Mouse (Mus musculus) midbrain, embryonic 13.5 days (tissue): ENCODE measurements around the gene Plscr5. TPM values are rescaled to one million over a fixed set of nuclear protein-coding genes. Genes with fewer than 3 reads are reported as not detected.
A peak's percentile ranks its signal among the peaks of the same experiment; 100 is the strongest.

Experiments
- ATAC-seq: fragments of 200-750 bp; cut with Nextera tagmentation; 2 replicates; pipeline ENCODE4 v1.8.0; 2017; ENCODE audit warnings: mild to moderate bottlenecking, moderate TSS enrichment, moderate library complexity
- H3K27ac ChIP-seq: fragments of 300-500 bp; sonication (generic); 2 replicates; pipeline ENCODE4 v1.5.1; 2015; ENCODE audit warnings: inconsistent platforms, mild to moderate bottlenecking, moderate library complexity
- H3K27me3 ChIP-seq: fragments of 300-500 bp; sonication (generic); 2 replicates; pipeline ENCODE4 v1.6.1; 2015; ENCODE audit warnings: mild to moderate bottlenecking, inconsistent platforms
- H3K36me3 ChIP-seq: fragments of 300-500 bp; sonication (generic); 2 replicates; pipeline ENCODE4 v1.6.1; 2015; ENCODE audit warnings: mild to moderate bottlenecking, inconsistent platforms
- H3K4me1 ChIP-seq: fragments of 300-500 bp; sonication (generic); replicated peaks from 2 replicates; pipeline ENCODE4 v1.6.1; 2015; ENCODE audit warnings: inconsistent platforms
- H3K4me2 ChIP-seq: fragments of 300-500 bp; sonication (generic); replicated peaks from 2 replicates; pipeline ENCODE4 v1.6.1; 2015; ENCODE audit warnings: moderate library complexity, mild to moderate bottlenecking, inconsistent platforms
- H3K4me3 ChIP-seq: fragments of 300-500 bp; sonication (generic); replicated peaks from 2 replicates; pipeline ENCODE4 v1.5.1; 2015; ENCODE audit warnings: mild to moderate bottlenecking, inconsistent platforms
- H3K9ac ChIP-seq: fragments of 300-500 bp; sonication (generic); replicated peaks from 2 replicates; pipeline ENCODE4 v1.6.1; 2015; ENCODE audit warnings: mild to moderate bottlenecking, inconsistent platforms
- H3K9me3 ChIP-seq: fragments of 300-500 bp; sonication (generic); 2 replicates; pipeline ENCODE4 v1.6.1; 2016; ENCODE audit warnings: mild to moderate bottlenecking, inconsistent platforms
- WGBS: fragments of 180-500 bp; shearing (Covaris S2); methylation state at CpG from one replicate; pipeline ENCODE4 v1.1.7; 2015; 5-methylcytosine and 5-hydroxymethylcytosine counted together
- polyA plus RNA-seq: library from polyadenylated mRNA; unstranded; fragments of >200 nt; fragmentation: Nextera tagmentation; extraction: Ambion mirVana; gene quantifications from 2 replicates; pipeline ENCODE4 v1.2.1, GENCODE M21; 2015

Gene Plscr5
- polyA plus RNA-seq, 1 experiment from 2014 or later, result not detected

DNA sequence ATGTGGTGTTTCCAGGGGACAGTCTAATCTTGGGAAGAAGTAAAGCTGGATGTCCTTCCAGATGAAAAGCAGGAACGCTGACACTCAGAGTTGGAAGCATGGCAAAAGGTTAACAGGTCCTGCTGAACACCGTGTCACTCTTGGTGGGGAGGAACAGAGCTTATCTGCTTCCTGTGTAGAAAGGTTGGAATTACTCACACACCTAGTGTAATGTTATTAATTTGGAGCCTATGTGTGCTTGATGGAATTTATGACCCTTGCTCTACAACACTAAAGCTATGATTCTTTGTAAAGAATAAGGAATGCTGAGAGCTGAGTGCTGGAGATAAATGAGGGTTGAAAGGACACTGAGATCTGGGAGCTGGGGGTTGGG is 37.1 kb downstream of the Plscr5 start:
- Histone ChIP-seq H3K9me3 (no peaks in the 10 kb centered on the region), H3K4me2 (no peak overlapping the region), H3K4me3 (no peak overlapping the region), H3K27ac (no peak overlapping the region), H3K9ac (no peak overlapping the region), H3K36me3 (no peaks in the 10 kb centered on the region), H3K4me1 (no peaks in the 10 kb centered on the region), H3K27me3 (no peaks in the 10 kb centered on the region)
- 85% methylated on average over 2 of the region's 2 CpGs for WGBS
- no peak for ATAC-seq

DNA sequence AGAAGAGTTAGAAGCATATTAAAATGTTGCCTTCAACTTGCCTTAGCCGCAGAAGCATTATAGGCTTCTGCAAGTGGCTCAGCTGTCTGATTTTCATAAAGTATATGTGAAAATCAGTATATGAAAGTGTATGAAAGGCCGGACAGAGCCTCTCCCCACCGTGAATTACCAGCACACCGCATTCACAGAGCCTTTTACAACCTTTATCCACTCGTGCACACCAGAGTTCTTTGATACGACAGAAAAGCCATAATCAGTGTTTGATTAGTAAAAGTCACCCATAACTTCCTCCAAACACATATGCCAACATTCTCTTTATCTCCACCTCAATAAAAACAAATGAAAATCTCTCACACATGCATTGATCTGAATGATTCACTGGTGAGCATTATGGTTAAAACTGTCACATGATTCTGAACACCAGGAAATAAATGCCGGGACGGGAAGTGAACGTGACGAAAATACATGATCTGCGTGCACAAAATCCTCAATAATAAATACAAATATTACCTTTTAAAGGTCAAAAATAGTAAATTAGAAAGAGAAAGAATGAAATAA is 42.2 kb downstream of the Plscr5 start:
- H3K9me3 ChIP-seq, result no peaks in the 10 kb centered on the region
- no peaks in the 10 kb centered on the region for H3K27me3 ChIP-seq
- H3K4me3 ChIP-seq, result no peak overlapping the region
- ATAC-seq, result no peak
- H3K9ac ChIP-seq, result no peak overlapping the region
- H3K4me2 ChIP-seq, result no peak overlapping the region
- H3K36me3 ChIP-seq, result no peaks in the 10 kb centered on the region
- no peak overlapping the region for H3K27ac ChIP-seq
- 88% methylated on average over 11 of the region's 11 CpGs for WGBS
- no peaks in the 10 kb centered on the region for H3K4me1 ChIP-seq

GRCm38 (mm10) chr9:92248773-92249446 is 56.2 kb downstream of the Plscr5 start:
- peaks cover 16% of the 10 kb centered on the region for H3K4me1 ChIP-seq
- no peaks in the 10 kb centered on the region for H3K27me3 ChIP-seq
- H3K27ac ChIP-seq, result no peak overlapping the region
- H3K36me3 ChIP-seq, result no peaks in the 10 kb centered on the region
- no peaks in the 10 kb centered on the region for H3K9me3 ChIP-seq
- H3K9ac ChIP-seq, result no peak overlapping the region
- no peak overlapping the region for H3K4me3 ChIP-seq
- 84% methylated on average over 7 of the region's 7 CpGs for WGBS
- ATAC-seq, result no peak
- H3K4me2 ChIP-seq, result no peak overlapping the region

GRCm38 (mm10) chr9:92249447-92249852 is 56.7 kb downstream of the Plscr5 start, which contains the start of gene Plscr1:
Gene Plscr1, plus strand, starts transcription at chr9:92249750.
- peaks cover 16% of the 10 kb centered on the region for H3K4me1 ChIP-seq
- 43% methylated on average over 7 of the region's 7 CpGs for WGBS
- peak within 1 kb of the TSS; percentile 63 for H3K4me3 ChIP-seq
- no peak for ATAC-seq
- H3K4me2 ChIP-seq, result peak within 1 kb of the TSS; percentile 73
- no peaks in the 10 kb centered on the region for H3K36me3 ChIP-seq
- no peaks in the 10 kb centered on the region for H3K9me3 ChIP-seq
- H3K27me3 ChIP-seq, result no peaks in the 10 kb centered on the region
- H3K27ac ChIP-seq, result peak within 1 kb of the TSS; percentile 68
- peak within 1 kb of the TSS; percentile 68 for H3K9ac ChIP-seq

DNA sequence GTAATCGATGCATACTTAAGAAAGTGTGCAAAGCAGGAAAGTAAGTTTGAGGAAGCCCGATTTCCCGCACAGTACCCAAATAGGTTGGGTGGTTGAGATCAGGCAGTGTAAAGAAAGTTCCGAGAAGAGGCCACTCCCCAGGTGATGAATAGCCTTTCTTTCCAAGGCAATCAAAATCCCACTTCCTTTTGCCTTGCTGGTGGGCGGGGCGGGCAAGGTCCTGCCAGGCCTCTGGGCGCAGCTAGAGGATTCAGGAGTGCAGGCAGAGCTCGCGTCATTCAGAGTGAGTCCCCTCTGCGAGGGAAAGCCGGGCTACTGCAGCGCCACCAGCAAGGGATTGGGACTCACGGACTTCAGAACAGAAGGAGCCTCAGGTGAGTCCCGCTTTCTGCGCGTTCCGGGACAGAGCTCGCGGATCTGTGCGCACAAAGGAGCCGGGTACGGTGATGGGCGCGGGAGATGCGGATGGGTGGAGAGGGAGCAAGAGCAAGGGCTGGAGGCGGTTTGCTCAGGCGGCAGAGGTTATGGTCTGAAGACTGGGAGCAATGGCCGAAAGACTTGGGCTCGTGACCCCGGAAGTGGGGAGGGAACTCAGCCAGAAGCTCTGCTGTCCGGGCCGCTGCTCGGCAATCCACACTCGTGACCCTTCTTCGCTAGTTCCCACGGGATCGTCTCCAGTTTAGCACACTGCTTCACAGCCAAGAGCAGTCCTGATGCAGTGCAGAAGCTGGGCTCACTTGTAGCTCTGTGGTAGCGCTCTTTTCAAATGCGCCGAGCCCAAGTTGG is 57.4 kb downstream of the Plscr5 start:
- peak overlapping the region; percentile 68 for H3K9ac ChIP-seq
- no peaks in the 10 kb centered on the region for H3K27me3 ChIP-seq
- peak overlapping the region; percentile 73 for H3K4me2 ChIP-seq
- H3K9me3 ChIP-seq, result no peaks in the 10 kb centered on the region
- WGBS, result under 1% methylated on average over 40 of the region's 40 CpGs
- no peaks in the 10 kb centered on the region for H3K36me3 ChIP-seq
- peak; percentile 94 for ATAC-seq
- peak overlapping the region; percentile 63 for H3K4me3 ChIP-seq
- peaks cover 16% of the 10 kb centered on the region for H3K4me1 ChIP-seq
- H3K27ac ChIP-seq, result peak overlapping the region; percentile 68

DNA sequence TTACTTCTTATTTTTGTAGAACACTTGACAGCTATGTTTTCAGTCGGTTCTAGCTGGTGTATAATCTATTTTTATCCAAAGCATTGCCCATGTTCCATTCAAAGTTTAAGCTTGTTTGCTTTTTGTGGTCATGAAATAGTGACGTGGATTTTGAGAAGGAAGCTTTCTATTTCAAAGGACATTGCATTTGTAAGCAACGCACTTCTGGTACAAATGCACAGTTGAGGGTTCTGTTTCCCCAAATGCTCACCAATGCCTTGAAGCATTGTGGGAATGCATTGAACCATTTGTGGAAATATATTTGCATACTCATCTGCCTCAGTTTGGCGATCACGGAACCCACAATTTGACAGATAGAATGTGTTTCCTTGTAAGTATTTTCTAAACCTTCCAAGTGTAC is 60.0 kb downstream of the Plscr5 start:
- 79% methylated on average over 5 of the region's 5 CpGs for WGBS
- H3K36me3 ChIP-seq, result no peaks in the 10 kb centered on the region
- no peak overlapping the region for H3K4me3 ChIP-seq
- no peaks in the 10 kb centered on the region for H3K27me3 ChIP-seq
- H3K9ac ChIP-seq, result no peak overlapping the region
- H3K9me3 ChIP-seq, result no peaks in the 10 kb centered on the region
- no peak overlapping the region for H3K27ac ChIP-seq
- peaks cover 16% of the 10 kb centered on the region for H3K4me1 ChIP-seq
- no peak for ATAC-seq
- no peak overlapping the region for H3K4me2 ChIP-seq

DNA sequence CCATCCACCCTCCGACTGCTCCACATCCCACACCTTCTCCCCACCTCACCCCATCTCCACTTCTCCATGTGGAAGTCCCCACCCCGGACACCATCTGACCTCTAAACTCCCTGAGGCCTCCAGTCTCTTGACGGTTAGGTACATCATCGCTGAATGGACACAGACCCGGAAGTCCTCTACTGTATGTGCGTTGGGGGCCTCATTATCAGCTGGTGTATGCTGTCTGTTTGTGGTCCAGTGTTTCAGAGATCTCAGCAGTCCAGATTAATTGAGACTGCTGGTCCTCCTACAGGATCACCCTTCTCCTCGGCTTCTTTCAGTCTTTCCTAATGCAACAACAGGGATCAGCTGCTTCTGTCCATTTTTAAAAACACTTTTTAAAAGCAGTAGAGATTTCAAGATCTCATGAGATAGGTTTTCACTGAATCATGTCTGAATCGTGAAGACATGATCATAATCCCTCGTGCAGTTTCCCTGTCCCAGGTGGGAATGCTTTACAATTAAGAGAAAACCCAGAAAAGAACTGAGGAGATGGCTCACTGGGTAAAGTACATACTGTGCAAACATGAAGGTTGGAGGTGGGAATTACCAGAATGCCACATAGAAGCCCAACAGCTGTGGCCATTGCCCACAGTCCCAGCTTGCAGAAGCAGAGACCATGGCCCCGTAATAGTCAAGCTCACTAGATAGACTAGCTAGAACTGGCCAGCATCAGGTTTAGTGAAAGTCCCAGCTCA is 61.0 kb downstream of the Plscr5 start:
- H3K4me3 ChIP-seq, result no peak overlapping the region
- H3K36me3 ChIP-seq, result no peaks in the 10 kb centered on the region
- no peak overlapping the region for H3K4me2 ChIP-seq
- H3K27ac ChIP-seq, result no peak overlapping the region
- peaks cover 16% of the 10 kb centered on the region for H3K4me1 ChIP-seq
- no peaks in the 10 kb centered on the region for H3K27me3 ChIP-seq
- ATAC-seq, result no peak
- 93% methylated on average over 10 of the region's 10 CpGs for WGBS
- no peaks in the 10 kb centered on the region for H3K9me3 ChIP-seq
- H3K9ac ChIP-seq, result no peak overlapping the region

Other genes starting within 250 kb of the Plscr5 start
- 11.6 TPM in 2 replicates for gene Plscr1, start 56.8 kb downstream of the Plscr5 start, polyA plus RNA-seq
- gene Plscr2, start 82.7 kb downstream of the Plscr5 start, polyA plus RNA-seq, result 0.36 and 0.49 TPM in 2 replicates
- not detected in 2 replicates for gene 1700057G04Rik, start 116.4 kb downstream of the Plscr5 start, polyA plus RNA-seq